Mouse (Mus musculus) lung, postnatal 4 days (tissue): ENCODE results near the gene Pde3b.
"Not testable (repeated sequence)": the region's sequence is repeated elsewhere in the genome, so short reads cannot be mapped to it uniquely, and the experiment has no call there.

Experiments
- DNase-seq, 2 experiments: peaks; one replicate each; pipeline ENCODE4 v3.0.0; 2021

Pde3b gene

GRCm38 (mm10) chr7:114414421-114415335 lies at the start of gene Pde3b:
Gene Pde3b (plus strand): TSS chr7:114415281.
- DNase-seq: peak; percentile 79 to 86

GRCm38 (mm10) chr7:114402130-114402529 lies 13.0 kb upstream of the Pde3b start:
- DNase-seq: no peak

GRCm38 (mm10) chr7:114415336-114416020 lies 397 bp downstream of the Pde3b start:
- DNase-seq: peak; percentile 61 to 66

GRCm38 (mm10) chr7:114416021-114416845 lies 1.2 kb downstream of the Pde3b start:
- DNase-seq: peak; percentile 51 to 58

GRCm38 (mm10) chr7:114419331-114419730 lies 4.2 kb downstream of the Pde3b start:
- DNase-seq: not testable (repeated sequence)

DNA sequence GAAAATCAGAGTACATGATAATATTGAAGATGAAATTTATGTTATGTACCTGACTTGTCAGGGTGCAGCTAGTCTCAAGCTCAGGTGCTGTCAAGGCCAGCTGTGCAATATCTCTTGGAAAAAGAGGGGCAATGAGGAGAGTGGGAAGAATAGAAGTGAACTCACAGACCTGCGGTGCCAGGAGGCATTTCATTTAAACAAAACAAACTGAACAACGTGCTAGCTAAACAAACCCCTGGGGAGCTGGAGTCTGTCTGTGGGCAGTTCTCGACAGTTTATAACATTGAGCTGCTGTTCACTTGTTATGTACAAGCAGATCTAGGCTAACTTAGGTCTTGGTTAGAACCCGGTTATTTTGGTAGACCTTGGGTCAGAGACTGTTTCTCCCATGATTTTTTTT lies 5.8 kb downstream of the Pde3b start:
- no peak for DNase-seq

- no peak for DNase-seq
Measured at GRCm38 (mm10) chr7:114422224-114422623, 7.1 kb downstream of the Pde3b start.

DNA sequence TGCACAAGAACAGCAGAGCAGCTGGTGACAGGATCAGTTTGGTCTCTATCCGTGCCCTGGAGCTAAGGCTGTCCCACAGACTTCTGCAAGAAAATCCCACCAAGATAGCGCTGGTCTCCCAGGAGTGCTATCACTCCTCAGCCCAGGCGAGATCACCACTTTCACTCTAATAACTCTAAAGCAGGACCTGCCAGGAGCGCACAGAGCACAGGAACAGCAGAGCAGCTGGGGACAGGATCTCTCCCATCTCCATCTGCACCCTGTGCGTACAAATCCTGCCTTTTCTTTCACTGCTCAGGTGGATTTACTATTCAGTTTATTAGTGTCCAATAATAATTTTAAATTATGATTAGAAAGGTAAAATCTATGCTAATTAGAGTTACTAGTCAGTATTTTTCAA lies 14.7 kb downstream of the Pde3b start:
- no peak for DNase-seq

GRCm38 (mm10) chr7:114431966-114432365 lies 16.9 kb downstream of the Pde3b start:
- DNase-seq: no peak

DNA sequence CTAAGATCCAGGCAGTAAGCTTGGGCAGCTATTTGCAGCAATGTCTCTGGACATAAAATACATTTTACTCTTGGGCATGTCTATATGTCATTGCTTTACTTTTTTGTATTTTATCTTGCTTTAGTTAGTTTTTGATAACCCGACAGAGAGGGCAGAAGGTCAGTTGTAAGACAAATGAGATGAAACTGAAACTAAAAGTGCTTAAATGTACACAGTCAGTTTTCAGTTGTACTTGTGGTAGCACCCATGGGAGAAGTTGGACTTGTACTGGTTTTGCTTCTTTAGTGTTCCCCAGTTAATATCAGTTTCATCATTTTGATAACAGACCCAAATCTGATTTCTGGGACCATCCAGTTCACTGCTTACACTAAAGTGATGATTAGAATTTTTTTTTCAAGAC lies 24.6 kb downstream of the Pde3b start:
- DNase-seq: no peak

DNA sequence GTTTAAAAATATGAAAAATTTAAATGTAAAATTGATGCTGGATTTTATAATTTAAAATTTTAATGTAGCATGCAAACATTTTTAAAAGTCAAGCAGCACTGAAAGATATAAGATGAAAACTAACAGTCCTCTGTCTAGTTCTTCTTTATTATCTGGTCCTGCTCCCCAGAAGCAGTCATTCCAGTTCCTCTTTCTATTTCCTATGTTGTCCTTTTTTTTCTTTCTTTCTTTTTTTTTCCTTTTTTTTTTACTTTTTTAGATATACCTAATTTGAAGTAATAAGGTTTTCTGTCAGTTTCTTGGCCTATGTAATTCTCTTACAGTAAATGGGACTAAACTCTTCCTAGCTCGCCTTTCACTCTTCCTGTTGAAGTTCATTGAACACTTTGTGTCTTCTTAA lies 25.4 kb downstream of the Pde3b start:
- DNase-seq: no peak

GRCm38 (mm10) chr7:114452876-114453275 lies 37.8 kb downstream of the Pde3b start:
- no peak for DNase-seq

DNA sequence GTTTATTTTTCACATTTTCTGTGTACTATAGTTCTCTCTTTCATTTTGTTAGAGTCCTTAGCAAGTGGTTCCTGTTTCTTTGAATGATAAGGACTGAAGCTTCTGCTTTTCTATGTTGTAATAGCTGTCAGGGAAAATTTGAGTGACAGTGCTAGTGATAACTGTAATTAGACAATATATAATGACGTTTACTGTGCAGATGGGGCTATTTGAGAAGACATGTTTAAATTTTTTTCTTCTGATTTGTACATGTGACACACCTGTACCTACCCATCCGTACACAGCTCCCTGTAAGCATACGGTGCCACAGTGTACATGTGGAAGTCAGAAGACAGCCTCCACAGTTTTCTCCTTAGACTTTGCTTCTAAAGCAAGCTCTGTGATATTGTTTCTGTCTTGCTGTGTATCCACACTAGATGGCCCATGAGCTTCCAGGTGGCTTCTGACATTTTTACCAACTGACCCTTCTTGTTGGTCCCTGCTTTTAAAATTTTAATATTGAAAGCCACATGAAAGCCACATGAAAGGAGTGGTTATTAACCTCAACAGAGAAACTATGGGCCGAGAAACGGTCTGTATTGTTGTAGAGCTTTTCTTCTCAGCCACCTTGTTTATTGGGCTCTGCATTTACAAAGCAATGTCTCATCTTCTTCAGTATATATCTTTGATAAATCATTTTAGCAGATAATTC lies 38.4 kb downstream of the Pde3b start:
- no peak for DNase-seq

GRCm38 (mm10) chr7:114454858-114455257 lies 39.8 kb downstream of the Pde3b start:
- DNase-seq: no peak

DNA sequence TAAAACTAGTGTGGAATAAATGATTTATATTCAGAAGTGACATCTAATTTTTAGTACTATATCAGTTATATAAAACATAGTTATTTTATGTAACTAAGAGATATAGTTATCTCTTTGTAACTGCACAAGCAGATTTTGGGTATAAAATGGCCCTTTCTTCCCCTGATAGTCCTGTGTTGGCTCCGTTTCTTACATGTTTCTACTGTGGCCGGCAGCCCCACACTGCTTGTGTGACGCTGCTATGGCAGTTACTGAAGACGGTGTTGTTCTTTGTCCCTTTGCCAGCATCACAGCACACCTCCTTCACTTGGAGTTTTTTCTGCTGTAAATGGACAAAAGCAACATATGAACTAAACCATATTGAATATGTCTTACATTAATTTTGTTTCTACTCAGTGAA lies 41.8 kb downstream of the Pde3b start:
- DNase-seq: no peak

GRCm38 (mm10) chr7:114459909-114460308 lies 44.8 kb downstream of the Pde3b start:
- DNase-seq: no peak

DNA sequence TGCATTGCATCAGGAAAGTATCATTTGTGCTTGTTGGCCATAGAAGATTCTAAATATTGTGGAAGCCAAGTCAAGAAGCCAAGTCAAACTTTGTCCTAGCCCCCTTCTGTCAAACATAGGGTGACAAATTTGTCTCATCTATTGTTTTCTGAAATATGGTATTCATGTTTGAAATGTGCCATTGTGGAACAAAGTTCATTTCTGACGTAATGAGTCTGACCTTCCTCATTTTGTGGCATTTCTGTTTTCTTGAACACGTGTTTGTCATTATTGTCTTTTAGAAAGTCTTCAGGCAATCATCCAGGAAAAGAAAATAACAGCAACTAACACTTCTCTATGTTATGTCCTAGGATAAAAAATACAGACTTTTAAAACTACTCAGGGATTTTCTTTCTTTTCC lies 46.6 kb downstream of the Pde3b start:
- DNase-seq: no peak

DNA sequence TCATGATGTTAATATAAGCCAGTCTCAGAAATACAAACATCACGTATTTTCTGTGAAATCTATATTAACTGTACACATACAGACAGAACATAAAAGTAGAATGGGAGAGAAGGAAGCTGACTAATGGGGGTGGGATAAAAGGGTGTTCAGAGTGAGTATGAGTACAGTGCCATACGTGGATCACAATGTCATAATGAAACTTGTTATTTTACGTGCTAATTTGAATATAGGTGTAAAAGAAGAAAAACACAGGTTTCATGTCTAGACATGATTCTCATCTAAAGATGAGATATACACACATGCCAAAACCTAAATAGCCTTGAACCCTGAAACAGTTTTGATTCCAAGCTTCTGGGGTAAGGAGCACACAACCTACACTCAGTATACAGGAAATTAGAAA lies 51.3 kb downstream of the Pde3b start:
- no peak for DNase-seq

- no peak for DNase-seq
Measured at GRCm38 (mm10) chr7:114472471-114472870, 57.4 kb downstream of the Pde3b start.

DNA sequence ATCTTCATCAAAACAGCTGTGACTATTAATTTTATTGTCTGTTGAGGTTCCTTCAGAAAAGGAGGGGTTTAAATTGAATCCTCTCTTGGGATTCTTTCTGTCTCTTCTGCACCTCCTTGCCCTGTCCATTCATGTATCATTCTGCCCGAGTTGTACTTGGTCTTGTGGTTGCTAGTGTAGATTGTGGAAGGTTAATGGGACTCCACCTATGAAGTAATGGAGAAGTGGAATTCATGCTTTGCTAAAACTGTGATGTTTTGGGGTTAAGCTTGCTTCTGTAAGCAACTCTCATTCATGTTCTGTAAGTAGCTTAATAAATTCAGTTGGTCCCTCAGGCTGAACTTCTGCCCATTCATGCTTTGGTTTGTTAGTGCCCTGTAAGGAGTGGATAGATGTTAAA lies 59.8 kb downstream of the Pde3b start:
- no peak for DNase-seq

DNA sequence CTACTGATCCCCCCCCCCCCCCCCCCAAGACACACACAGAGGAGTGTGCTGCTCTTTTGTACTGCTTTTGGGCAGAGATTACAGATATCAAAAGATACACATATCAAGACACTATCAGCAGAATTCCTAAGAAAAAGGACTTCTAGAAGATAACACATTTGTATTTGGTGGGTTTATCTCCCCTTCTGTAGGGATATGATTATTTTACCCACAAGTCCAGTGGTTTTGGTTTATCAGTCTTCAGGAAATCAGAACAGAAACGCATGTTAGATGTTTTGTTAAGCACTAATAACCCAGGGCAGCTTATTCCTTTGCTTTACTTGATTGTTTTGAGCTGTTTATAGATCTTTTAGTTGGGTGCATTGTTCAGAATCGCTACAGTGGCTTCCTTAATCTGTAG lies 62.8 kb downstream of the Pde3b start:
- no peak for DNase-seq

DNA sequence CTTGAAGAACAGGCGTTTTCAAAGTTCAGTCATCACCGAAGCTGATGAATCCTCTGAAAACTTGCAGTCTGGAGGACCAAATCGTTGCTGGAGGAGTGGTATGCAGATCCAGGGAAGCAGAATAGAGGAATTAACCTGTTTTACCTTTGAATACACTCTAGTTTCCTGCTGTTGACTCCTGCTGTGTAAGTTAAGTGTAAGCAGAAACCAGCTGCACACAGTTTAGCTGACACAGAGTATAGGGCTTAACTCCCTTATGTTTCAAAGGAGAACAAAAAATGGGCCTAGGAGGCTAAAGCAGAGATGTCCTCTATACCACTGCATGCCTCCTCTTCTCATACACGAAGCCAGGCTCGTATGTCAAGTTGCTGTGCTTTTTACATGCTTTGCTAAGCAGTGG lies 63.8 kb downstream of the Pde3b start:
- no peak for DNase-seq

GRCm38 (mm10) chr7:114479779-114480178 lies 64.7 kb downstream of the Pde3b start:
- no peak for DNase-seq
